Mouse (Mus musculus) heart, adult 2 months (tissue): ENCODE measurements at regions not wholly inside any gene's neighbourhood (a gene's known extent, or its start where the extent isn't known, plus 50 kb on each side); places are given as distances from the start of the nearest gene placed in this dataset.

Source experiments
- DNase-seq, 2 experiments: peaks; one replicate each; pipeline ENCODE4 v3.0.0; 2021
- H3K27ac ChIP-seq: fragments of 200-600 bp; 2 replicates; pipeline ENCODE4 v1.8.1; 2022
- H3K27me3 ChIP-seq: fragments of 200-500 bp; 2 replicates; pipeline ENCODE4 v1.6.1; 2012; ENCODE audit warnings: mild to moderate bottlenecking, low read length, inconsistent platforms, mixed read lengths; ENCODE audit not compliant: control insufficient read depth, insufficient read depth
- H3K36me3 ChIP-seq: fragments of 200-500 bp; 2 replicates; pipeline ENCODE4 v1.6.1; 2012; ENCODE audit warnings: low read length, inconsistent platforms; ENCODE audit not compliant: control insufficient read depth, insufficient read depth
- H3K4me1 ChIP-seq: fragments of 200-500 bp; 2 replicates; pipeline ENCODE4 v1.6.1; 2011; ENCODE audit warnings: low read length; ENCODE audit not compliant: control insufficient read depth, insufficient read depth
- H3K4me3 ChIP-seq: fragments of 200-600 bp; 2 replicates; pipeline ENCODE4 v1.8.1; 2022
- H3K79me2 ChIP-seq: fragments of 200-500 bp; replicated peaks from 2 replicates; pipeline ENCODE4 v1.6.1; 2012; ENCODE audit warnings: mild to moderate bottlenecking, inconsistent platforms, low read length, moderate library complexity, mixed read lengths; ENCODE audit not compliant: control insufficient read depth, insufficient read depth
- H3K9ac ChIP-seq: fragments of 200-500 bp; 2 replicates; pipeline ENCODE4 v1.6.1; 2012; ENCODE audit warnings: low read depth, mild to moderate bottlenecking, control low read depth, inconsistent platforms, low read length, mixed read lengths
- CTCF ChIP-seq: fragments of 200-600 bp; IDR thresholded peaks from 2 replicates; pipeline ENCODE4 v1.8.1; 2022; ENCODE audit warnings: antibody characterized with exemption, mild to moderate bottlenecking, moderate library complexity
- EP300 ChIP-seq: fragments of 200-500 bp; IDR thresholded peaks from 2 replicates; pipeline ENCODE4 v1.6.1; 2011; ENCODE audit warnings: low read depth, low read length, control low read depth; ENCODE audit not compliant: insufficient read depth
- POLR2A ChIP-seq: fragments of 200-500 bp; IDR thresholded peaks from 2 replicates; pipeline ENCODE4 v1.6.1; 2011; ENCODE audit warnings: mild to moderate bottlenecking, low read depth, low read length, control low read depth; ENCODE audit not compliant: insufficient read depth
- WGBS: fragments of 180-500 bp; shearing (Covaris S2); methylation state at CpG from one replicate; pipeline ENCODE4 v1.1.7; 2018; 5-methylcytosine and 5-hydroxymethylcytosine counted together
- intact Hi-C: fragments of 180-260 bp; cut with DNase I; formaldehyde crosslinking; loops from one replicate; pipeline ENCODE4 v1.15.1; 2025

DNA sequence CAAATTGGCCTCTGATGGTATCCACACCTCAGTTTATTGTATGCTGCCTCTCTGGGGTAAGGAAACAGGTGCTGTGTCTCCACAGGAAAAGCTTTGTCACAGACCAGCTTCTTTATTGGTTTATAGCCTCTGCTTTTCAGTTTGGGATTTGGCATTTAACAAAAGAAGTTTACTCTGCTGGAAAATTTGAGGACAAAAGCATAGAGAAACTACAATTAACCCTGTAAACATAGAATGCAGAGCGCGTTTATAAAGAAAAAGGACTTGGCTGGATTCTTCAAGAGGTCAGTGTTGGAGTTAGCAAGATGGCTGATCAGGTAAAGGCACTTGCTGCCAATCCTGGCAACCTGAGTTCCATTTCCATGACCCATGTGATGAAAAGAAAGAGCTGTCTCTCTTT, 90.1 kb upstream of the Frmd4b start:
- Histone ChIP-seq H3K79me2 (no peaks in the 10 kb centered on the region), H3K36me3 (no peaks in the 10 kb centered on the region), H3K4me1 (no peaks in the 10 kb centered on the region), H3K27me3 (peaks cover 1% of the 10 kb centered on the region; the same call in 1 of the 2 replicates), H3K27ac (no peak overlapping the region), H3K9ac (no peak overlapping the region), H3K4me3 (no peak overlapping the region)
- 95% methylated on average over 2 of the region's 2 CpGs for WGBS
- no peak for DNase-seq
- TF ChIP-seq EP300 (no peak), POLR2A (no peak), CTCF (no peak)
- intact Hi-C loops: no loop called here

DNA sequence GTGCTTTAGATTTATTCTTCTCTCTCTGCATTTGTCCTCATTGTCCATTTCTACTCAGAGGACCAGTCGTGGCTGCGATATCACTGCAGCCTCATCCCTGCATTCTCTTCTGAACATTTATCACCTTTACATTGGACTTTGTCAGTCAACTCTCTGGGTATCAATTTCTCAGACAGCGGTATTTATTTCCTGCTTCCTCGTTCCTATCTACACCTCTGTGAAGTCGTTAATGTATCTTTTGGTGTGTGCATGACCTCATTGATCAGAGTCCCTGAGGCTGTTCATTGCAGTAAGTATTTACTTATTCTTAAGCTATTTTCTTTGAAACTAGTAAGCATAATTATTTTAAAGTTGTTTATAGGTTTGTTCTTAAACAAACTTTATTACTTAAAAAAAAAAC, 87.0 kb upstream of the Frmd4b start:
- no peak for TF ChIP-seq EP300
- no peak for TF ChIP-seq CTCF
- no peak for TF ChIP-seq POLR2A
- Histone ChIP-seq H3K4me3 (no peak overlapping the region), H3K4me1 (no peaks in the 10 kb centered on the region), H3K27me3 (0 out of 2 replicates have a peak, but pooled peaks cover 1% of the 10 kb centered on the region), H3K27ac (no peak overlapping the region), H3K36me3 (no peaks in the 10 kb centered on the region), H3K9ac (no peak overlapping the region), H3K79me2 (no peaks in the 10 kb centered on the region)
- intact Hi-C loops: no loop called here
- no peak for DNase-seq
- WGBS: 52% methylated on average over 5 of the region's 5 CpGs

DNA sequence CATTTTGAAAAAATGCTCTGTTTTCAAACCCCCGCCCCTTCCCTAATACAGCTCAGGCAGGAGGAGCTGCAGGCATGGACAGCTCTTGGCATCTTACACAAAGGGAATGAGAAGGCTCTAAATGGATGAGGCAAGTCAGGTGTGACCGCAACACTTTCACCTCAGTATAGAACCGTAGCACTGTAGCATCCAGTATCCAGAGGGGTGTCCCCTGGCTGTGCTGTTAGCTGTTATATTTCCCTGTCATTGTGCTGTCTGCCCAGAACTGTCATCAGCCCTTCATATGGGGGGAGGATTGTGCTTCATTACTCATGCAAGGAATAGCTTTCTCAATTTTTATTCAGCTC, 82.4 kb upstream of the Frmd4b start:
- DNase-seq: no peak
- H3K4me1 ChIP-seq: no peaks in the 10 kb centered on the region
- H3K27me3 ChIP-seq: 0 out of 2 replicates have a peak, but pooled peaks cover 1% of the 10 kb centered on the region
- intact Hi-C loops: no loop called here
- H3K9ac ChIP-seq: no peak overlapping the region
- TF ChIP-seq CTCF (no peak), POLR2A (no peak), EP300 (no peak)
- H3K4me3 ChIP-seq: no peak overlapping the region
- no peaks in the 10 kb centered on the region for H3K79me2 ChIP-seq
- no peak overlapping the region for H3K27ac ChIP-seq
- H3K36me3 ChIP-seq: no peaks in the 10 kb centered on the region
- WGBS: 96% methylated on average over 3 of the region's 3 CpGs

DNA sequence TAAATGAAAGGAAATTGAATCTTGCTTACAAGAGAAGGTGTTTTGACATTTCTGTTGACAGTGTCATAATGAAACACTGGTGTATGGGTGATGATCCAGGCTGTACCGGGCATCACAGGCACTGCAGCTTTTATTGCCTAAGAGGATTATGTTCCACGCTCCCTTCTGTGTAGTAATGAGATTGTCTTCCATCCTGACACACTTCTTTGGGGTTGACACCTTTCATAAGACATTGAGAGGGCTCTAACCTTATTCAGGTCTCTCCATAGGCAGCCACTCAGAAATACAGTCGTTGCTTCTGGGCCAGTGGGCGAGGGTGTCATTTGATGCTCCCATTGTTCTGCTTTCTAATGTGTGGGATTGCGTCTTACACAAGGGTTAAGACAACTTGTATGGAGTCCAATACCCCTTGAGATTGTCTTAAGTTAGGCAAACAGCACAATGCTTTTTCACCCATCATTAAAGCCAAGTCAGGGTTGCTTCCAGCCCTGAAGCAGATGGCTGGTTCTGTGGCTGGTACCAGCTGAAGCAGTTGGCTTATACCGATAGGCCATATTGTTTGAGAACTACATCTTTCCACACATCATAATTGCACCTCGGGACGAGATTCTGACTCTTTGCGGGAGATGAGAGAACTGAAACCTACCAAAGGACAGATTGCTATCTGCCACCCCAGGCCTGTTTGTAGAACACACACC, 81.9 kb upstream of the Frmd4b start:
- Histone ChIP-seq H3K27me3 (0 out of 2 replicates have a peak, but pooled peaks cover 1% of the 10 kb centered on the region), H3K27ac (no peak overlapping the region), H3K79me2 (no peaks in the 10 kb centered on the region), H3K9ac (no peak overlapping the region), H3K4me3 (no peak overlapping the region), H3K36me3 (no peaks in the 10 kb centered on the region), H3K4me1 (no peaks in the 10 kb centered on the region)
- 83% methylated on average over 9 of the region's 9 CpGs for WGBS
- TF ChIP-seq EP300 (no peak), CTCF (no peak), POLR2A (no peak)
- intact Hi-C loops: no loop called here
- no peak for DNase-seq

DNA sequence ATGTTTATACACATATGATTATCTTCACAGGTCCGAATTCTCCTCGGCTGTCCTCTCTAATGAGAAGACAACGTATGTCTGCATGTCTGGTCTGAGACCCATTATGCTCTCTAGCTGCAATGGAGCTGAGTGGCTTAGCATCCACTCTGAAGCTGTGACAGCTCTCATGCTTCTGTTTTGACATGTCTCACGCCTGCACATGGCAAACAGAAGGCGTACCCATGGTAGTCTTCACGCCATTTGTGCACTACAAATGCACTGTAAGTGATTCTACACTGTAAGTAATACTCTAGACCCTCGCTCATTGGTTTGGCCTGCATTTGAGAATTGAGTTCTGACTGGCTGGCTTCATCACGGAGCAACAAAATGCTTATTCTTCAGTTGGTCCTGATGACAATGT, 75.9 kb upstream of the Frmd4b start:
- DNase-seq: no peak
- H3K4me1 ChIP-seq: no peaks in the 10 kb centered on the region
- no peaks in the 10 kb centered on the region for H3K27me3 ChIP-seq
- H3K36me3 ChIP-seq: no peaks in the 10 kb centered on the region
- no peak overlapping the region for H3K9ac ChIP-seq
- H3K4me3 ChIP-seq: no peak overlapping the region
- intact Hi-C loops: no loop called here
- no peak for TF ChIP-seq POLR2A
- no peak for TF ChIP-seq EP300
- no peak for TF ChIP-seq CTCF
- WGBS: 88% methylated on average over 8 of the region's 8 CpGs
- no peaks in the 10 kb centered on the region for H3K79me2 ChIP-seq
- H3K27ac ChIP-seq: no peak overlapping the region

DNA sequence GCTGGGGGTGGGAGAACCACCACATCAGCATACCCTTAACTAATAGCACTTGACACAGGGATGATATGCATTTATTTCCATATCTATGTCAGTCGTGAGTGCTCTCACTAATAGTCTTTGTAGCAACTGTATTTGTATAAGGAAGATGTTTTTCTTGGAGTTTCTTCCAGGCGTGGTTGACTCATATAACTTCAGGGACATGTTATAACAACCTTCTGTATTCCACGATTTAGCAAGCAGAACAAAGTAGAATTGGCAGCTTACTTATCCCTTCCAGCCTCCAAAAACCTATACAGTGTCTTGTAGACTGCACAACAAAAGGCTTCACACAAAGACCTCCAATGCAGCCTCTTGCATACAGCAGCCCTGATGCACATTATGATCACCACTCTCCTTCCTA, 73.8 kb upstream of the Frmd4b start:
- intact Hi-C loops: no loop called here

More for the DNA sequence above, 73.8 kb upstream of the Frmd4b start:
- 82% methylated on average over 3 of the region's 3 CpGs for WGBS
- TF ChIP-seq EP300 (no peak), CTCF (no peak)
- no peaks in the 10 kb centered on the region for H3K36me3 ChIP-seq
- H3K4me1 ChIP-seq: no peaks in the 10 kb centered on the region
- H3K27ac ChIP-seq: no peak overlapping the region
- no peaks in the 10 kb centered on the region for H3K27me3 ChIP-seq
- H3K79me2 ChIP-seq: no peaks in the 10 kb centered on the region
- H3K9ac ChIP-seq: no peak overlapping the region
- DNase-seq: no peak
- H3K4me3 ChIP-seq: no peak overlapping the region
